17 mouse cellular contexts compared by ENCODE assay signal in genomic region chr12:53421701-53422100, GRCm38 (mm10).
DNase-seq lines count a peak whose midpoint lies in the region; TF ChIP-seq lines count a peak whose summit lies in the region.
"Had no signal": no experiment of that assay in that cellular context is flagged by ENCODE, and none has a peak within 500 bp of the region (broad histone marks: within the 10 kb centered on the region; RNA-seq: fewer than 3 reads in every experiment).

No protein-coding gene starts in this region.

- dilution Hi-C loops in CH12.LX (cut with MboI; ENCODE audit: extremely low pct_ligation_motif_present, extremely low pct_unique_long_range_greater_than_20kb, low sequenced_read_pairs): no loop called here

- intact Hi-C loops in gastrocnemius, postnatal 14 days (cut with DNase I; ENCODE audit: low total_unique reads): no loop called here

- no peak for TF ChIP-seq RAD21 in CH12.LX (IDR thresholded peaks at IDR 0.05; ENCODE audit: low read depth, low read length)

- no peak for TF ChIP-seq POLR2A in CH12.LX (IDR thresholded peaks at IDR 0.05; ENCODE audit: low read depth, low read length)

- no peak overlapping the region for H3K9ac ChIP-seq in CH12.LX (ENCODE audit: insufficient read depth, low read depth)
- H3K9ac ChIP-seq: forebrain, embryonic 15.5 days; heart, embryonic 13.5 days; hindbrain, embryonic 14.5 days; liver, embryonic 12.5 days had no signal

- in situ Hi-C loops in CH12.LX (cut with MboI; ENCODE audit: low pct_ligation_motif_present, low pct_unique_long_range_greater_than_20kb, low sequenced_read_pairs): no loop called here

- peak; percentile 1 to 9 for DNase-seq in adrenal gland, postnatal 36 days
- DNase-seq in adrenal gland, adult 18-20 months (ENCODE audit: low spot score in 2 of 2): no peak
- DNase-seq in layer of hippocampus, adult 2 months (ENCODE audit: low spot score in 2 of 2): peak; percentile 33 to 38
- no peak for DNase-seq in layer of hippocampus, postnatal 10 days (ENCODE audit: low spot score in 2 of 2)
- no peak for DNase-seq in CH12.LX (ENCODE audit: extremely low read depth)
- DNase-seq in gonadal fat pad, adult 2 months (ENCODE audit: low read depth): peak; percentile 45
- DNase-seq in thymus, postnatal 4 days: no peak
- no peak for DNase-seq in gastrocnemius, postnatal 14 days
- DNase-seq: cerebellum, adult 8-10 months; left cerebral cortex, postnatal 4 days had no signal

- no peaks in the 10 kb centered on the region for H3K9me3 ChIP-seq in CH12.LX (replicated peaks; ENCODE audit: low read length)
- H3K9me3 ChIP-seq: forebrain, embryonic 15.5 days; heart, embryonic 13.5 days; liver, embryonic 12.5 days; midbrain, embryonic 10.5 days had no signal

- TF ChIP-seq CTCF in layer of hippocampus, adult 2 months (conservative IDR thresholded peaks at IDR 0.05): no peak
- no peak for TF ChIP-seq CTCF in CH12.LX (conservative IDR thresholded peaks at IDR 0.05 in 1 of 2, IDR thresholded peaks at IDR 0.05 in 1 of 2; ENCODE audit: low read depth in 2 of 2, low read length in 2 of 2)

- H3K27ac ChIP-seq in layer of hippocampus, adult 2 months: 0 out of 2 replicates have a peak overlapping the region, but pooled peaks have one; percentile 11
- H3K27ac ChIP-seq in CH12.LX (ENCODE audit: insufficient read depth, low read depth): no peak overlapping the region
- H3K27ac ChIP-seq: forebrain, embryonic 15.5 days; heart, embryonic 13.5 days; hindbrain, embryonic 14.5 days; kidney, postnatal 0 days; liver, embryonic 12.5 days; midbrain, embryonic 10.5 days; stomach, postnatal 0 days had no signal

- 0 out of 2 replicates have a peak overlapping the region, but pooled peaks have one; percentile 50 for H3K4me2 ChIP-seq in CH12.LX (ENCODE audit: insufficient read depth, low read depth, poor library complexity, severe bottlenecking)
- H3K4me2 ChIP-seq: forebrain, embryonic 15.5 days; heart, embryonic 13.5 days; hindbrain, embryonic 14.5 days; liver, embryonic 12.5 days had no signal

- H3K4me1 ChIP-seq in CH12.LX (ENCODE audit: control insufficient read depth in 1 of 2, insufficient read depth in 2 of 2): peaks cover 0 to 2% of the 10 kb centered on the region in 2 experiments; a peak in 1 of 4 replicates
- H3K4me1 ChIP-seq: liver, embryonic 12.5 days had no signal

- H3K4me3 ChIP-seq in layer of hippocampus, adult 2 months: no peak overlapping the region
- H3K4me3 ChIP-seq in CH12.LX (replicated peaks in 1 of 3; ENCODE audit: low read depth in 2 of 3, low read length in 2 of 3, poor library complexity in 1 of 3): no peak overlapping the region
- H3K4me3 ChIP-seq: forebrain, embryonic 15.5 days; heart, embryonic 13.5 days; liver, embryonic 12.5 days; midbrain, embryonic 10.5 days had no signal

- H3K27me3 ChIP-seq in CH12.LX (replicated peaks): no peaks in the 10 kb centered on the region
- H3K27me3 ChIP-seq: forebrain, embryonic 15.5 days; heart, embryonic 13.5 days; liver, embryonic 12.5 days had no signal

- no peaks in the 10 kb centered on the region for H3K79me2 ChIP-seq in CH12.LX (replicated peaks; ENCODE audit: control insufficient read depth, extremely low read depth, insufficient read depth, poor library complexity, severe bottlenecking)

- TF ChIP-seq EP300 in CH12.LX (IDR thresholded peaks at IDR 0.05; ENCODE audit: low read length): no peak

- H3K36me3 ChIP-seq in CH12.LX (replicated peaks in 1 of 2; ENCODE audit: control insufficient read depth in 1 of 2, insufficient read depth in 1 of 2, low read length in 1 of 2): no peaks in the 10 kb centered on the region
- H3K36me3 ChIP-seq: forebrain, embryonic 15.5 days; heart, embryonic 13.5 days; liver, embryonic 12.5 days; midbrain, embryonic 10.5 days had no signal

TF ChIP-seq in CH12.LX, 34 proteins besides CTCF, POLR2A, EP300 and RAD21:
- TF ChIP-seq IRF4 (IDR thresholded peaks at IDR 0.05; ENCODE audit: low read depth, low read length) (no peak), ZMIZ1 (IDR thresholded peaks at IDR 0.05; ENCODE audit: low read depth, low read length) (no peak), HCFC1 (IDR thresholded peaks at IDR 0.05; ENCODE audit: low read depth, low read length) (no peak)

Comparison
In these comparisons a context has a peak if more than half of its experiments do, and no peak if none do; other contexts are left out.
1. DNase-seq: peak in adrenal gland, postnatal 36 days (2 of 2), layer of hippocampus, adult 2 months (2 of 2) and gonadal fat pad, adult 2 months (single experiment); none in adrenal gland, adult 18-20 months (0 of 2), layer of hippocampus, postnatal 10 days (0 of 2), CH12.LX (single experiment), thymus, postnatal 4 days (single experiment) and gastrocnemius, postnatal 14 days (single experiment).